Mouse (Mus musculus) E14TG2a.4 (cell line): ENCODE data around the gene Dtx2.

Source experiments
- H3K27me3 ChIP-seq: 2 replicates; pipeline ENCODE4 v1.6.1; 2014; ENCODE audit warnings: low read length, control low read depth; ENCODE audit not compliant: insufficient read depth
- H3K36me3 ChIP-seq: 2 replicates; pipeline ENCODE4 v1.6.1; 2014; ENCODE audit warnings: low read length, control low read depth; ENCODE audit not compliant: insufficient read depth
- H3K4me1 ChIP-seq: replicated peaks from 2 replicates; pipeline ENCODE4 v1.6.1; 2014; ENCODE audit warnings: low read depth, low read length, control low read depth
- H3K4me3 ChIP-seq: replicated peaks from 2 replicates; pipeline ENCODE4 v1.5.1; 2014; ENCODE audit warnings: mild to moderate bottlenecking, low read length
- H3K9me3 ChIP-seq: 2 replicates; pipeline ENCODE4 v1.6.1; 2014; ENCODE audit warnings: low read length, control low read depth
- CTCF ChIP-seq: conservative IDR thresholded peaks from 2 replicates; pipeline ENCODE4 v1.5.1; 2014; ENCODE audit warnings: low read length
- NANOG ChIP-seq: IDR thresholded peaks from 2 replicates; pipeline ENCODE4 v1.6.1; 2014; ENCODE audit warnings: borderline replicate concordance, low read length, mixed read lengths
- POU5F1 ChIP-seq: IDR thresholded peaks from 2 replicates; pipeline ENCODE4 v1.6.1; 2014; ENCODE audit warnings: low read length, borderline replicate concordance

Gene Dtx2

GRCm38 (mm10) chr5:135994725-135995687 is at the start of gene Dtx2:
Gene Dtx2 (plus strand): TSS chr5:135994800.
- Histone ChIP-seq H3K9me3 (no peaks in the 10 kb centered on the region), H3K4me1 (peaks cover 50% of the 10 kb centered on the region), H3K4me3 (peak within 1 kb of the TSS; percentile 89), H3K27me3 (no peaks in the 10 kb centered on the region; the same call in 1 of the 2 replicates), H3K36me3 (peaks cover 40% of the 10 kb centered on the region)
- TF ChIP-seq NANOG (no peak), CTCF (no peak), POU5F1 (no peak)

GRCm38 (mm10) chr5:135945916-135946408 is 48.6 kb upstream of the Dtx2 start:
- peak overlapping the region; percentile 39 for H3K4me3 ChIP-seq
- peaks cover 8% of the 10 kb centered on the region for H3K9me3 ChIP-seq
- TF ChIP-seq CTCF (no peak), NANOG (no peak), POU5F1 (no peak)
- peaks cover 55% of the 10 kb centered on the region for H3K4me1 ChIP-seq
- no peaks in the 10 kb centered on the region for H3K27me3 ChIP-seq
- no peaks in the 10 kb centered on the region for H3K36me3 ChIP-seq

- no peak for TF ChIP-seq POU5F1
- TF ChIP-seq CTCF = no peak
- TF ChIP-seq NANOG = no peak
- peaks cover 14% of the 10 kb centered on the region for H3K9me3 ChIP-seq
- no peaks in the 10 kb centered on the region for H3K27me3 ChIP-seq
- H3K4me3 ChIP-seq = no peak overlapping the region
- no peaks in the 10 kb centered on the region for H3K36me3 ChIP-seq
- peaks cover 54% of the 10 kb centered on the region for H3K4me1 ChIP-seq
These were observed 48.0 kb upstream of the Dtx2 start for GRCm38 (mm10) chr5:135946621-135947020.

- Histone ChIP-seq H3K4me1 (peaks cover 45% of the 10 kb centered on the region), H3K4me3 (no peak overlapping the region), H3K9me3 (peaks cover 14% of the 10 kb centered on the region), H3K36me3 (no peaks in the 10 kb centered on the region), H3K27me3 (no peaks in the 10 kb centered on the region)
- no peak for TF ChIP-seq NANOG
- TF ChIP-seq POU5F1 = no peak
- TF ChIP-seq CTCF = no peak
These were observed 43.7 kb upstream of the Dtx2 start for GRCm38 (mm10) chr5:135950710-135951412.

- Histone ChIP-seq H3K27me3 (no peaks in the 10 kb centered on the region), H3K36me3 (no peaks in the 10 kb centered on the region), H3K9me3 (peaks cover 14% of the 10 kb centered on the region), H3K4me3 (no peak overlapping the region), H3K4me1 (peaks cover 45% of the 10 kb centered on the region)
- TF ChIP-seq POU5F1 (no peak), NANOG (no peak), CTCF (no peak)
These were observed 42.9 kb upstream of the Dtx2 start for GRCm38 (mm10) chr5:135951660-135952059.

DNA sequence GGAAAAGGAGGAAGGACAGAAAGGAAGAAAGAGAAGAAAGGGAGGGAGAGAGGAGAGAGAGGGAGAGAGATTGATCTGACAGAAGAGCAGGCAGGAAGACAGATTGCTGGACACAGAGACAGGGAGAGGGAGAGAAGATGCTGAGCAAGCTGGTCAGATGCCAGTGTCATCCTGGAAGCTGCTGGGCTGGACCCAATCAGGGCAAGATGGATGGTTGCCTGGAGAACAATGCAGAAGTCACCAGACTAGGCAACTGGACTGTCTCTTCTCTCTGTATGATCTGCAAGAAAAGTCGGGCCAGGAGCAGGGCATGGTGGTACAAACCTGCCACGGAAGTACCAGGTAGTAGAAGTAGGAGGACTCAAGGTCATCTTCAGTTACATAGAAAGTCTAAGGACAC is 41.8 kb upstream of the Dtx2 start:
- Histone ChIP-seq H3K27me3 (no peaks in the 10 kb centered on the region), H3K4me3 (no peak overlapping the region), H3K4me1 (peaks cover 45% of the 10 kb centered on the region), H3K36me3 (no peaks in the 10 kb centered on the region), H3K9me3 (peaks cover 14% of the 10 kb centered on the region)
- TF ChIP-seq NANOG (no peak), POU5F1 (no peak), CTCF (no peak)

DNA sequence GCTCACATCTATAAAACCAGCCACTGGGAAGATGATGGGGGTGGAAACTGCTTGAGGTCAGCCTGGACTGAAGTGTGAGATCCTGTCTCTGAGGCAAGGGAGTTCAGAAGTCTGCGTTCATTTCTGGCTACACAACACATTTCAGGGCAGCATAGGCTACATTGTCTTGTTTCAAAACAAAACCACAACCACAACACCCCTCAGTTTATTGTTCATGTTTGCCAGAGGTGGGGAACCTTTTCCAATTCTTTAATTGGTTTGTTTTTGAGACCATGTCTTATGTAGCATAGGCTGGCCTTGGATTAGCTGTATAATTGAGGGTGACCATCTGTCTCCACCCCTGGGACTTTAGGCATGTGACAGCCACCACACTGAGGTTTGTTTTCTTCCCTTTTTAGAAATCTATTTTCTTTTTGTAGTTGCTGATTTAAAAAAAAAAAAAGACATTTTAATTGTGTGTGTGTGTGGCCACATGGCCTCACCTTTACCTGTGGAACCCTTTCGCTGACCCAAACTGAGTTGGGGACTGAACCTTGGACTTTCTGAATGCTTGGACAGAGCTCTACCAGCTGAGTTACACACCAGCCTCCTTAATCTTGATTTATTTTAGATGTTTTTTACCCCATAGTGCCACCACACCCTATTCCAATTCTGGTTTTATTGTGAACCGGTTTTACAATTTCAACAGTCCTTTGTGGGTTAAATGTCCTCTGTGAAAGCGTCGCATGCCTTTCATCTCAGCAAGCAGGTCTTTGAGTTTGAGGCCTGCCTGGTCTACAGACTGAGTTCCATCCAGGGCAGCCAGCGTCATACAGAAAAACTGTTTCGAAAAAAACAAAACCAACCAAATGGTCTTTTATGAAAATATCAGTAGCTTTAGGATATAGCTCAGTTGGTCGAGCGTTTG is 38.0 kb upstream of the Dtx2 start:
- Histone ChIP-seq H3K4me1 (peaks cover 77% of the 10 kb centered on the region), H3K9me3 (peaks cover 5% of the 10 kb centered on the region; the same call in 1 of the 2 replicates), H3K27me3 (no peaks in the 10 kb centered on the region), H3K4me3 (peak overlapping the region; percentile 49; the same call in 1 of the 2 replicates), H3K36me3 (peaks cover 12% of the 10 kb centered on the region)
- TF ChIP-seq CTCF (no peak), POU5F1 (no peak), NANOG (no peak)
